Mouse (Mus musculus): Measurements from ENCODE around the gene Ovch2. TPM values are rescaled to one million over a fixed set of nuclear protein-coding genes. Genes with fewer than 3 reads are reported as not detected.
"Not testable (repeated sequence)": the region's sequence is repeated elsewhere in the genome, so short reads cannot be mapped to it uniquely, and the experiment has no call there.

The Ovch2 gene
- not detected in 2 replicates for polyA plus RNA-seq (2015; fragmentation: Nextera tagmentation; extraction: Ambion mirVana)

- DNase-seq (ENCODE audit: low spot score) = no peak
Measured at GRCm38 (mm10) chr7:107801108-107801507, at the start of gene Ovch2. Ovch2 (minus strand) TSS chr7:107801208.

- not testable (repeated sequence) for DNase-seq (ENCODE audit: low spot score)
Measured at GRCm38 (mm10) chr7:107847390-107847789, 46.4 kb upstream of the Ovch2 start, which contains the start of gene Olfr470. Olfr470 (minus strand) TSS chr7:107847490.

- peak; percentile 2 for DNase-seq (ENCODE audit: low spot score)
Measured at GRCm38 (mm10) chr7:107841719-107842118, 40.7 kb upstream of the Ovch2 start.

- not testable (repeated sequence) for DNase-seq (ENCODE audit: low spot score)
Measured at GRCm38 (mm10) chr7:107825441-107825840, 24.4 kb upstream of the Ovch2 start, which contains the start of gene Olfr469. Olfr469 (minus strand) TSS chr7:107825541.

- DNase-seq (ENCODE audit: low spot score) = not testable (repeated sequence)
Measured at GRCm38 (mm10) chr7:107823867-107824266, 22.9 kb upstream of the Ovch2 start.

- no peak for DNase-seq (ENCODE audit: low spot score)
Measured at GRCm38 (mm10) chr7:107819442-107819841, 18.4 kb upstream of the Ovch2 start.

GRCm38 (mm10) chr7:107811963-107812362 is 11.0 kb upstream of the Ovch2 start, which contains the start of gene Olfr467:
Olfr467 (plus strand) TSS chr7:107812263.
- no peak for DNase-seq (ENCODE audit: low spot score)

- no peak for DNase-seq (ENCODE audit: low spot score)
Measured at GRCm38 (mm10) chr7:107802138-107802537, 1.1 kb upstream of the Ovch2 start.

- DNase-seq (ENCODE audit: low spot score) = no peak
Measured at GRCm38 (mm10) chr7:107796500-107796899, 4.5 kb downstream of the Ovch2 start.

GRCm38 (mm10) chr7:107787977-107788620 is 12.9 kb downstream of the Ovch2 start:
- DNase-seq (ENCODE audit: low spot score) = peak; percentile 4

GRCm38 (mm10) chr7:107779611-107780010 is 21.4 kb downstream of the Ovch2 start:
- DNase-seq (ENCODE audit: low spot score) = peak; percentile 11

GRCm38 (mm10) chr7:107778216-107778615 is 22.8 kb downstream of the Ovch2 start:
- DNase-seq (ENCODE audit: low spot score) = no peak

- DNase-seq (ENCODE audit: low spot score) = no peak
Measured at GRCm38 (mm10) chr7:107770812-107771211, 30.2 kb downstream of the Ovch2 start.

- no peak for DNase-seq (ENCODE audit: low spot score)
Measured at GRCm38 (mm10) chr7:107757308-107758151, 43.5 kb downstream of the Ovch2 start, which contains the start of gene Cyb5r2. Cyb5r2 (minus strand) TSS chr7:107758032.

- no peak for DNase-seq (ENCODE audit: low spot score)
Measured at GRCm38 (mm10) chr7:107756748-107757147, 44.3 kb downstream of the Ovch2 start.

- no peak for DNase-seq (ENCODE audit: low spot score)
Measured at GRCm38 (mm10) chr7:107755905-107756304, 45.1 kb downstream of the Ovch2 start.

GRCm38 (mm10) chr7:107752031-107752520 is 48.9 kb downstream of the Ovch2 start:
- no peak for DNase-seq (ENCODE audit: low spot score)

- no peak for DNase-seq (ENCODE audit: low spot score)
Measured at GRCm38 (mm10) chr7:107749721-107750120, 51.3 kb downstream of the Ovch2 start.

GRCm38 (mm10) chr7:107749270-107749669 is 51.7 kb downstream of the Ovch2 start:
- peak; percentile 60 for DNase-seq (ENCODE audit: low spot score)

- peak; percentile 79 for DNase-seq (ENCODE audit: low spot score)
Measured at GRCm38 (mm10) chr7:107747954-107748353, 53.1 kb downstream of the Ovch2 start.

GRCm38 (mm10) chr7:107747476-107747875 is 53.5 kb downstream of the Ovch2 start:
- DNase-seq (ENCODE audit: low spot score) = no peak

- DNase-seq (ENCODE audit: low spot score) = no peak
Measured at GRCm38 (mm10) chr7:107746036-107746435, 55.0 kb downstream of the Ovch2 start.

All from thymus, postnatal 0 days (tissue).